Mouse (Mus musculus) ovary, adult 10 weeks (tissue): Measurements from ENCODE around the gene Tex37. TPM values are rescaled to one million over a fixed set of nuclear protein-coding genes. Genes with fewer than 3 reads are reported as not detected.

Source experiments
- polyA plus RNA-seq: library from polyadenylated mRNA; stranded (reverse); fragments of 350-450 nt; fragmentation: Illumina TruSeq; extraction: RNeasy Lipid Tissue Mini Kit (QIAGEN cat#74804); gene quantifications from one replicate; pipeline ENCODE4 v1.2.3, GENCODE M21; 2014

The Tex37 gene
- not detected for polyA plus RNA-seq

GRCm38 (mm10) chr6:70918827-70919226 lies at the start of gene Tex37:
Gene Tex37 (minus strand): TSS chr6:70918927.

GRCm38 (mm10) chr6:70956285-70956912 lies 37.7 kb upstream of the Tex37 start, which contains the start of gene Foxi3:
Gene Foxi3 (plus strand): TSS chr6:70956531.

Other genes with a start within 250 kb of the Tex37 start
- gene Rpia, start 126.7 kb downstream of the Tex37 start, polyA plus RNA-seq = 23.3 TPM
- 17.6 TPM for gene Eif2ak3, start 74.4 kb downstream of the Tex37 start, polyA plus RNA-seq
- not detected for gene Foxi3, start 37.6 kb upstream of the Tex37 start, polyA plus RNA-seq
- 2.0 TPM for gene Thnsl2, start 225.5 kb upstream of the Tex37 start, polyA plus RNA-seq